ENCODE assay signal across 27 mouse cellular contexts in genomic region chr5:30670091-30670490, GRCm38 (mm10). TPM values are rescaled to one million over a fixed set of nuclear protein-coding genes. Genes with fewer than 3 reads are reported as not detected.
"Had no signal": no experiment of that assay in that cellular context is flagged by ENCODE, and none has a peak within 500 bp of the region (broad histone marks: within the 10 kb centered on the region; RNA-seq: fewer than 3 reads in every experiment).

No protein-coding gene starts in this region.

- H3K9me3 ChIP-seq: heart, embryonic 13.5 days; heart, embryonic 15.5 days; hindbrain, embryonic 10.5 days; hindbrain, embryonic 12.5 days; intestine, embryonic 15.5 days; limb, embryonic 10.5 days; limb, embryonic 12.5 days; liver, embryonic 15.5 days had no signal

- H3K4me3 ChIP-seq: gastrocnemius, adult 2 months; heart, adult 2 months; heart, embryonic 13.5 days; heart, embryonic 15.5 days; hindbrain, embryonic 10.5 days; hindbrain, embryonic 12.5 days; intestine, embryonic 15.5 days; layer of hippocampus, adult 2 months; left cerebral cortex, adult 2 months; limb, embryonic 10.5 days; limb, embryonic 12.5 days had no signal

- DNase-seq: gastrocnemius, adult 2 months; gastrocnemius, postnatal 10 days; gastrocnemius, postnatal 25 days; heart, adult 2 months; heart, postnatal 4 days; kidney, adult 18-20 months; kidney, adult 8-10 months; kidney, postnatal 10 days; kidney, postnatal 25 days; kidney, postnatal 4 days had no signal

- H3K4me2 ChIP-seq: heart, embryonic 11.5 days; hindbrain, embryonic 12.5 days; hindbrain, embryonic 14.5 days; intestine, embryonic 15.5 days; limb, embryonic 12.5 days had no signal

- H3K9ac ChIP-seq: heart, embryonic 13.5 days; heart, embryonic 15.5 days; hindbrain, embryonic 12.5 days; hindbrain, embryonic 14.5 days; intestine, embryonic 15.5 days; limb, embryonic 12.5 days; liver, embryonic 15.5 days had no signal

- H3K27ac ChIP-seq: gastrocnemius, adult 2 months; heart, adult 2 months; heart, embryonic 13.5 days; heart, embryonic 15.5 days; hindbrain, embryonic 10.5 days; hindbrain, embryonic 12.5 days; hindbrain, embryonic 14.5 days; intestine, embryonic 15.5 days; layer of hippocampus, adult 2 months; left cerebral cortex, adult 2 months; limb, embryonic 10.5 days; limb, embryonic 12.5 days had no signal

- ATAC-seq: hindbrain, embryonic 16.5 days; inflammation-experienced regulatory T-cells, adult 6 months; intestine, embryonic 15.5 days; intestine, postnatal 0 days had no signal

- H3K27me3 ChIP-seq: heart, embryonic 13.5 days; heart, embryonic 15.5 days; hindbrain, embryonic 12.5 days; intestine, embryonic 15.5 days; limb, embryonic 12.5 days; liver, embryonic 15.5 days had no signal

RNA-seq across cellular contexts. Expression of gene Dpysl5, which starts 41.3 kb away (rescaled TPM):
- total RNA-seq: granulocyte monocyte progenitor cell, adult 5-6 weeks; liver, adult 2 months had no signal
